Mouse (Mus musculus) kidney, embryonic 16.5 days (tissue): ENCODE data around the gene Prkag1. TPM values are rescaled to one million over a fixed set of nuclear protein-coding genes. Genes with fewer than 3 reads are reported as not detected.
A peak's percentile ranks its signal among the peaks of the same experiment; 100 is the strongest.

ENCODE experiments used
- ATAC-seq: fragments of 200-750 bp; cut with Nextera tagmentation; 2 replicates; pipeline ENCODE4 v1.8.0; 2017; ENCODE audit warnings: moderate TSS enrichment; ENCODE audit not compliant: low FRiP score, low TSS enrichment
- H3K27ac ChIP-seq: fragments of 300-500 bp; sonication (generic); 2 replicates; pipeline ENCODE4 v1.5.1; 2014; ENCODE audit warnings: low read length
- H3K27me3 ChIP-seq: fragments of 300-500 bp; sonication (generic); 2 replicates; pipeline ENCODE4 v1.6.1; 2014; ENCODE audit warnings: low read length, control low read depth, mixed read lengths; ENCODE audit not compliant: insufficient read depth
- H3K36me3 ChIP-seq: fragments of 300-500 bp; sonication (generic); 2 replicates; pipeline ENCODE4 v1.6.1; 2014; ENCODE audit warnings: low read length, control low read depth, mixed read lengths; ENCODE audit not compliant: insufficient read depth
- H3K4me1 ChIP-seq: fragments of 300-500 bp; sonication (generic); 2 replicates; pipeline ENCODE4 v1.6.1; 2014; ENCODE audit warnings: low read length, control low read depth, mixed read lengths; ENCODE audit not compliant: insufficient read depth
- H3K4me2 ChIP-seq: fragments of 300-500 bp; sonication (generic); replicated peaks from 2 replicates; pipeline ENCODE4 v1.6.1; 2014; ENCODE audit warnings: low read depth, low read length
- H3K4me3 ChIP-seq: fragments of 300-500 bp; sonication (generic); 2 replicates; pipeline ENCODE4 v1.5.1; 2014; ENCODE audit warnings: mild to moderate bottlenecking, low read length
- H3K9ac ChIP-seq: fragments of 300-500 bp; sonication (generic); replicated peaks from 2 replicates; pipeline ENCODE4 v1.6.1; 2014; ENCODE audit warnings: low read length
- H3K9me3 ChIP-seq: fragments of 300-500 bp; sonication (generic); 2 replicates; pipeline ENCODE4 v1.6.1; 2016; ENCODE audit warnings: low read length, control low read depth
- WGBS: fragments of 180-500 bp; shearing (Covaris S2); extraction: QIAGEN DNeasy Blood & Tissue Kit; methylation state at CpG from one replicate; pipeline ENCODE4 v1.1.7; 2014; 5-methylcytosine and 5-hydroxymethylcytosine counted together
- polyA plus RNA-seq: library from polyadenylated mRNA; unstranded; fragments of >200 nt; fragmentation: Nextera tagmentation; extraction: Ambion mirVana; gene quantifications from 2 replicates; pipeline ENCODE4 v1.2.1, GENCODE M21; 2015

The Prkag1 gene
- polyA plus RNA-seq, 1 experiment from 2014 or later: 119 TPM

DNA sequence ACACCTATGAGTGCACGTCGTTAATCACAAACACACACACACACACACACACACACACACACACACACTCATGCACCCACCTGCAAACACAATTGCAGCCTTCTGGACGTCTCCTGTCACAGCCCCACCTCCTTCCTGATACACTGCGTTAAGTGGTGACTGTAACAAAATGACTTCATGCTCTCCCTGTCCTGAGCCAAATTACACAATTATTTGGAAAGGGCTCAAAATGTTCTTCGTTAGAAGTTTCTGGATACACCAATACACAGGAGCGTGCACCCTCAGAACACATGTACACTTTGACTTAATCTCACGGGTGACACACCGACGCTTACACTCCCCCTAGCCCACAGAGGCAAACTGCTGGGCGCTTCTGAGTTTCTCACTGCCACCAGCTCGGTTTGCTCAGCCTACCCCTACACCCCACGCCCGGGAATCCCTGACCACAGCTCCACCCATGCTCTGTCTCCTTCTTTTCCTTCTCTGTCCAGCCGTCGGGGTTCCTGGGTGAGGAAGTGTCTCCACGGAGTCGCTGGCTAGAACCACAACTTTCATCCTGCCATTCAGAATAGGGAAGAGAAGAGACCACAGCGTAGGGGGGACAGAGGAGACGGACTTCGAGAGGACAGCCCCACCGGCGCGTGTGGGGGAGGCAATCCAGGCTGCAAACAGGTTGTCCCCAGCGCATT, 42.2 kb downstream of the Prkag1 start:
- H3K9ac ChIP-seq: no peak overlapping the region
- H3K27me3 ChIP-seq: peaks cover 77% of the 10 kb centered on the region
- H3K27ac ChIP-seq: no peak overlapping the region
- no peak for ATAC-seq
- no peak overlapping the region for H3K4me3 ChIP-seq
- 6% methylated on average over 24 of the region's 24 CpGs for WGBS
- H3K4me2 ChIP-seq: 0 out of 2 replicates have a peak overlapping the region, but pooled peaks have one; percentile 11
- peaks cover 29% of the 10 kb centered on the region for H3K4me1 ChIP-seq
- H3K9me3 ChIP-seq: no peaks in the 10 kb centered on the region
- no peaks in the 10 kb centered on the region for H3K36me3 ChIP-seq

GRCm38 (mm10) chr15:98787930-98788329, 43.4 kb downstream of the Prkag1 start:
- H3K4me3 ChIP-seq: no peak overlapping the region
- no peak for ATAC-seq
- H3K27ac ChIP-seq: no peak overlapping the region
- 29% methylated on average over 4 of the region's 4 CpGs for WGBS
- H3K4me2 ChIP-seq: no peak overlapping the region
- H3K27me3 ChIP-seq: peaks cover 65% of the 10 kb centered on the region
- H3K36me3 ChIP-seq: no peaks in the 10 kb centered on the region
- H3K4me1 ChIP-seq: peaks cover 24% of the 10 kb centered on the region
- no peaks in the 10 kb centered on the region for H3K9me3 ChIP-seq
- no peak overlapping the region for H3K9ac ChIP-seq

- Histone ChIP-seq H3K4me3 (no peak overlapping the region), H3K4me2 (no peak overlapping the region), H3K27me3 (peaks cover 62% of the 10 kb centered on the region), H3K4me1 (peaks cover 8% of the 10 kb centered on the region; the same call in 1 of the 2 replicates), H3K9me3 (no peaks in the 10 kb centered on the region), H3K36me3 (no peaks in the 10 kb centered on the region), H3K27ac (no peak overlapping the region), H3K9ac (no peak overlapping the region)
- no peak for ATAC-seq
- 37% methylated on average over 7 of the region's 7 CpGs for WGBS
These were observed 45.6 kb downstream of the Prkag1 start for GRCm38 (mm10) chr15:98785744-98786143.

GRCm38 (mm10) chr15:98781166-98781565, 50.2 kb downstream of the Prkag1 start:
- no peak overlapping the region for H3K4me2 ChIP-seq
- no peaks in the 10 kb centered on the region for H3K9me3 ChIP-seq
- no peak overlapping the region for H3K4me3 ChIP-seq
- 26% methylated on average over 6 of the region's 6 CpGs for WGBS
- no peaks in the 10 kb centered on the region for H3K36me3 ChIP-seq
- H3K27ac ChIP-seq: no peak overlapping the region
- peaks cover 71% of the 10 kb centered on the region for H3K27me3 ChIP-seq
- no peak for ATAC-seq
- H3K9ac ChIP-seq: no peak overlapping the region
- peaks cover 19% of the 10 kb centered on the region for H3K4me1 ChIP-seq

DNA sequence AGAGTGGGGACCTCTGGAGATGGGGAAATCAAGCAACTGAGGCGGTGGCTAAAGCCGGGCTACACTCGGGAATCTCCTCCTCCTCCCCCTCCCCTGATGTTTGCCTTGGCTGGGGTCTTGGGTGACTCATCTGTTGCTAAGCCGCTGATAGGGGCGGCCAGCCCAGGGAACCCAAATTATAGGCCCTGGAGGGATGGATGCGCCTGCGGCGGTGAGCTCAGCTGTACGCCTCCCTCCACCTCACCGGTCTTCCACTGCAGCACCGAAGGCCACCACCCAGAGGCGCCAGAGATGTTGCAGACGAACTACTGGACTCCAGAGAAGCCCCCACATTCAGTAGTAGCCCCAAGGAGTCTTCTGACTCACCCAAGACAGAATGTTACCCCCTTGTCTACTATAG, 50.7 kb downstream of the Prkag1 start:
- no peak overlapping the region for H3K9ac ChIP-seq
- peaks cover 75% of the 10 kb centered on the region for H3K27me3 ChIP-seq
- ATAC-seq: no peak
- no peaks in the 10 kb centered on the region for H3K36me3 ChIP-seq
- H3K4me2 ChIP-seq: no peak overlapping the region
- H3K4me3 ChIP-seq: no peak overlapping the region
- WGBS: 8% methylated on average over 13 of the region's 13 CpGs
- peaks cover 25% of the 10 kb centered on the region for H3K4me1 ChIP-seq
- no peak overlapping the region for H3K27ac ChIP-seq
- H3K9me3 ChIP-seq: no peaks in the 10 kb centered on the region

GRCm38 (mm10) chr15:98780075-98780474, 51.2 kb downstream of the Prkag1 start:
- H3K9me3 ChIP-seq: no peaks in the 10 kb centered on the region
- H3K4me3 ChIP-seq: no peak overlapping the region; the same call in 1 of the 2 replicates
- ATAC-seq: no peak
- WGBS: 4% methylated on average over 8 of the region's 8 CpGs
- H3K27ac ChIP-seq: no peak overlapping the region
- no peaks in the 10 kb centered on the region for H3K36me3 ChIP-seq
- no peak overlapping the region for H3K4me2 ChIP-seq
- H3K4me1 ChIP-seq: peaks cover 27% of the 10 kb centered on the region
- H3K27me3 ChIP-seq: peaks cover 75% of the 10 kb centered on the region
- H3K9ac ChIP-seq: no peak overlapping the region

DNA sequence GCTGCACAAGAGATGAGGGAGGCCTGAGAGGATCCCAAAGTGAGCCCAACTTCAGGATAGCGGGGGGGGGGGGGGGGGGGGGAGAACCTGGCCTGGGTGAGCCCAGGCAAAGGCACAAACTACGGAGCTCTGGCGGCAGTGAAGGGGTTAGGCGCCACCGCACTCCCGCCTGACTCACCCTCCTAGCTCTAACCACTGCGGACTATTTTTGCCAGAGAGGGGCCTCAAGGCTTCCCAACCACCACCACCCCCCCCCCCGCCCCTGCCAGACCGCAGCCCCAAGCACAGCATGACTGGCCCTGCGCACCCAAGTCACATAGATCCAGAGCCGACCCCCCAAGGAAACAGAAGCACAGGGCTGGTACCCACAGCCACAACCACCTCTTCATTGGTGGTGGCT, 52.5 kb downstream of the Prkag1 start:
- H3K4me2 ChIP-seq: no peak overlapping the region
- no peaks in the 10 kb centered on the region for H3K9me3 ChIP-seq
- H3K9ac ChIP-seq: no peak overlapping the region
- H3K36me3 ChIP-seq: no peaks in the 10 kb centered on the region
- peaks cover 88% of the 10 kb centered on the region for H3K27me3 ChIP-seq
- no peak overlapping the region for H3K27ac ChIP-seq
- H3K4me1 ChIP-seq: peaks cover 27% of the 10 kb centered on the region
- no peak overlapping the region for H3K4me3 ChIP-seq
- ATAC-seq: no peak
- WGBS: under 1% methylated on average over 10 of the region's 11 CpGs

- no peak for ATAC-seq
- WGBS: 1% methylated on average over 24 of the region's 25 CpGs
- no peaks in the 10 kb centered on the region for H3K9me3 ChIP-seq
These were observed 53.0 kb downstream of the Prkag1 start for GRCm38 (mm10) chr15:98778191-98778770.

DNA sequence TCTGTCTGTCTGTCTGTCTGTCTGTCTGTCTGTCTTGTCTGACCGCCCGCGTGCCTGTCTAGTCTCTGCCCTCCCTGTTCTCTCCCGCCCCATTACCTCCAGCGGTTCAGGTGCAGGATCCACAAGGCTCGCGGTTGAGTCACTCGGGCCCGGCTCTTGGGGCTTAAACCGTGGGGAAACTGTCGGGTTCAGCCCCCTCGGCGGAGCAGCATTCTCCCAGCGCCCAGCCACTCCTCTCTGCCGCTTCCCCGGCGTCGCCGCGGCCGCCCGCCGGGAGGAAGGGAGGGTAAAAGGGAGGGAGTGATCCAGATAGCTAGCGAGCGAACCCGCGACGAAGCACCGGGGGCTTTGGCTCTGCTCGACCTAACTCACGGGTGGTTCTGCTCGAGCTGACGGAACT, 53.6 kb downstream of the Prkag1 start, which contains the start of gene Wnt10b:
Gene Wnt10b (minus strand): TSS at position 389 of the 400 bp plus-strand sequence.
- Histone ChIP-seq H3K4me3 (peak within 1 kb of the TSS; percentile 27), H3K9ac (no peak within 1 kb of the TSS), H3K27me3 (peaks cover 98% of the 10 kb centered on the region), H3K9me3 (no peaks in the 10 kb centered on the region), H3K4me2 (peak within 1 kb of the TSS; percentile 48), H3K36me3 (no peaks in the 10 kb centered on the region), H3K4me1 (peaks cover 30% of the 10 kb centered on the region), H3K27ac (no peak within 1 kb of the TSS)
- no peak for ATAC-seq
- under 1% methylated on average over 26 of the region's 33 CpGs for WGBS

More at GRCm38 (mm10) chr15:98778191-98778770, 53.0 kb downstream of the Prkag1 start:
- no peak overlapping the region for H3K9ac ChIP-seq
- peaks cover 27% of the 10 kb centered on the region for H3K4me1 ChIP-seq
- peak overlapping the region; percentile 27 for H3K4me3 ChIP-seq
- H3K36me3 ChIP-seq: no peaks in the 10 kb centered on the region
- peak overlapping the region; percentile 48 for H3K4me2 ChIP-seq
- H3K27ac ChIP-seq: no peak overlapping the region
- H3K27me3 ChIP-seq: peaks cover 93% of the 10 kb centered on the region

DNA sequence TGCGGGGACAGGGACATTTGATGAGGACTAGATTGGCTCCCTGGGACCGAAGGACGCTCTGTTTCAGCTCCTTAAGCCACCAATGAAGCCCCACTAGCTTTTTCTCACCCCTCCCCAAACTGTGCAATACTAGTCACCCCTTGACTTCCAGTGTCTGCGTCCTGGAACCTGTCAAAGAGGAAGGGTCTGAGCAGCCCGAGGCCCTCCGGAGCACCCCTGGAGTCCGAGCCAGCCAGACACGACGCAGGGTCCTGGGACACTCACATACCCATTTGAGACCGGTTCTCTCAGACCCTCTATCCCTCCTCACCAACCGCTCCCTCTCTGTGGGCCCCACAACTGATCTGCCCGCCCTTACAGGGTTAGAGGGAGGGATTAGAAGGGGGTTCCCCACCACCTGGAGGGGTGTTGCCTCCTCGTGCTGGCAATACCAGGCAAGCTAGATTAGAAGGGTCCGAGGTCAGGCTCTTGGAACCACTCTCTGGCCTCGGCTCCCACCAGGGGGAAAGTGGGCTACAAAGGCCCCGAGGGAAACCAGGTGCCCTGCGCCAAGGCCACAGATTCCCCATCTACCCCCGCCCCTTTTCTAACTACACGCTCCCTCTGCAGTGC, 54.2 kb downstream of the Prkag1 start:
- 2% methylated on average over 19 of the region's 19 CpGs for WGBS
- H3K4me1 ChIP-seq: peaks cover 36% of the 10 kb centered on the region
- H3K9ac ChIP-seq: peak overlapping the region; percentile 38
- no peaks in the 10 kb centered on the region for H3K36me3 ChIP-seq
- peak overlapping the region; percentile 27; the same call in 1 of the 2 replicates for H3K4me3 ChIP-seq
- H3K27ac ChIP-seq: no peak overlapping the region
- H3K27me3 ChIP-seq: peaks cover 100% of the 10 kb centered on the region
- H3K9me3 ChIP-seq: no peaks in the 10 kb centered on the region
- ATAC-seq: no peak
- H3K4me2 ChIP-seq: no peak overlapping the region
